Mouse (Mus musculus) yolk sac, embryonic 10.5 days (tissue): ENCODE results near the gene Mrtfa.

Experiments used
- DNase-seq: peaks from one replicate; pipeline ENCODE4 v3.0.0-alpha.2; 2017; ENCODE audit warnings: low spot score

Mrtfa gene

DNA sequence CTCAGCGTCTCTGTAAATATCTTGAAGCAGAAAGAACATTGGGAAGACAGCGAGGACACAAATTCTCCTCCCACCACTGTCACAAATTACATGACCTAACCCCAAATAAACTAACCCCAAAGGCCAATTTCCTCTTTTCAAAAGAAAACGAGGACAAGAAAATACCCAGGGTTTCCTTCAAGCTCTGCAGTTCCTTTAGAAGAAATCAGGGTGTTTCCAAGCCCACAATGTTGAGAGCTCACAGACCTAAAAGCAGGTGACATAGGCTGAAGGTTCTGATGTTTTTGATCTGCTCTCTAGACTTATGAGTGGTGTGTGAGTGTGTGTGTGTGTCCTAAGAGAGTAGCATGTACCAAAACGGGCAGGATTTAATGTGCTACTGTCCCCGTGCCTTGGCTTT lies 89.2 kb downstream of the Mrtfa start:
- DNase-seq = no peak

GRCm38 (mm10) chr15:81099269-81099668 lies 91.3 kb downstream of the Mrtfa start:
- no peak for DNase-seq

GRCm38 (mm10) chr15:81098689-81099088 lies 91.9 kb downstream of the Mrtfa start:
- DNase-seq = no peak

- DNase-seq = no peak
Measured at GRCm38 (mm10) chr15:81097896-81098295, 92.7 kb downstream of the Mrtfa start.

- DNase-seq = no peak
Measured at GRCm38 (mm10) chr15:81097456-81097855, 93.1 kb downstream of the Mrtfa start.

DNA sequence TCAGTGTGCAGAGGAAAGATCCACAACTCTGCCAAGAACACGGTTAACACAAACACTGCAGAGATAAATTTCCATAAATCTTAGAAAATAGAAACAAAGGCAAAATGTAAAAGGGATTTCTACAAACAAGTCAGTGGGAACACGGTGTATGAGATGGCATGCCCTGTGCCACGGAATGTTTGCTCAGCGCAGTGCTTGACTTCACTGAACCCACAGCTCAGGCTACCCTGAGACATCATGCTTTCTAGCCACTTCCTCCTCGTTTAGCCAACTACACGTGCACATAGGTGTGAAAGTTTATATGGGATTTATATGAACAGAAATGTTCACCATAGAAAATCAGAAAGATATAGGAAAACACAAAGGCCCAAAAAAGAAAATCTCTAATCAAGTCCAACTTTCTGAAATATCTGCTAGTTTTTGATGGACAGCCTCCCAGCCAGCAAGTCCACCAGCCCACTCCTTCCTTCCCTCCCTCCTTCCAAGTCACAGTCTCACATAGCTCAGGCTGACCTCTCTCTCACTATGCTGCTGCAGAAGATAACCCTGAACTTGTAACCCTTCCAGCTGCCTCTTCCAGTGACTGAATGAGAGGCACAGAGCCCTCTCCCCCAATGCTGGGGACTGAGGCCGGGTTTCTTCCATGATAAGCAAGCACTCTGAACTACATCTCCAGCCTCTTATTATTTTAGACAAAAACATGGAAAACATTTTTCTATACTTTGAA lies 94.1 kb downstream of the Mrtfa start:
- DNase-seq = no peak

GRCm38 (mm10) chr15:81093032-81093431 lies 97.5 kb downstream of the Mrtfa start:
- no peak for DNase-seq

- no peak for DNase-seq
Measured at GRCm38 (mm10) chr15:81091718-81092117, 98.8 kb downstream of the Mrtfa start.

- DNase-seq = no peak
Measured at GRCm38 (mm10) chr15:81087529-81087928, 103.0 kb downstream of the Mrtfa start.

DNA sequence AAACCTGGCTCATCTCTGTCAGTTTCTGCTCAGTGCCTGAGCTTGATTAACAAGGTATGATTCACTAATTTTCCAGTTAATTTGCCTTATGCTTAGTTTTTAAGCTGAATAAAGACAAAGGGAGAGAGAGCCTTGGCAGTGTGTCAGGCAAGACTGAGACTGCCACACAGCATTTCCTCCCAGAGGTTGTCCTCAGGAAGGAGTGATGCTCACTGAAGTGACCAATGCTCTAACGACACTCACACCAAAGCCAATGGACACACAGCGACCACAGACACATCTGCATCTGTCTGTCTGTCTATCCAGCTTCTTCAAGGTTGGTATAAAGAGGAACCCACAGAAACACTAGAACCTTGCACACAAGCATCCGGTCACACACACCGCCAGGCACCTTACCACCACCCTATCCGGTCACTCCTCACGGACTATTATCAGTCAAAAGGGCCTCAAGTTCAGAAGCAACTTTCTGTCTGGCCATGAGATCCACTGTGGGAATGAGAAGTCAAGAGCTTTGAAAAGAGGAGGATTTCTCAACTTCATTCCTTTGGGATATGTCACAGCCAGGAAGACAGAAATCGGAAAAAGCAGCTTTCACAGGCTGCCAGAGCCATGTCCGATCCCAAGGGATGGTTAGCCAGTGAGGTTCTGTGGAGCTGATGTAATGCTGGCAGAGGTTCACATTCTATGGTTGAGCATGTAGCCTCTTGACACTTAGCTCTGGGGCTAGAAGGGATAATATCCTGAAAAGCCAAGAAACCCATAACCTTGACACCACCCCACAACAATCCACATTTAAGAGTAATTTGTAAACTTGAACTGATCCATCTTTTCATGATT lies 103.7 kb downstream of the Mrtfa start:
- DNase-seq = no peak

DNA sequence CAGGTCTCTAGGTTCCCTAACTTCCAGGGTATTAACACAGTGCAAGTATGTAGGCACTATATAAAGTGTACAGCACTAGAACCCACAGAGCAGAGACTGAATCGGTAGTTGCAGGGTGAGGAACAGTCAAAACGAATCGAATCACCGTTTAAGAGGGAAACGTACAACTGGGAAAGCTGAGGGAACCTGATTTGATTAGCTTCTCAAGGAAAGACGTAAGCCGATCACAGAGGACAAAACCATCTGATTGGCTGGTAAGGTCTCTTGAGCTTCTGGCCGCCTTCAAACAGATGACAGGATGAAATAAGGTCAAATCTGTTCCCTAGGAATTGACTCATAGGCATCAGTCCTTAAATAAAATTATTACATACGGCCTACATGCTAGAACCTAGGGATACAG lies 106.7 kb downstream of the Mrtfa start:
- DNase-seq = no peak

- DNase-seq = no peak
Measured at GRCm38 (mm10) chr15:81083281-81083680, 107.3 kb downstream of the Mrtfa start.

GRCm38 (mm10) chr15:81081216-81081615 lies 109.3 kb downstream of the Mrtfa start:
- no peak for DNase-seq

DNA sequence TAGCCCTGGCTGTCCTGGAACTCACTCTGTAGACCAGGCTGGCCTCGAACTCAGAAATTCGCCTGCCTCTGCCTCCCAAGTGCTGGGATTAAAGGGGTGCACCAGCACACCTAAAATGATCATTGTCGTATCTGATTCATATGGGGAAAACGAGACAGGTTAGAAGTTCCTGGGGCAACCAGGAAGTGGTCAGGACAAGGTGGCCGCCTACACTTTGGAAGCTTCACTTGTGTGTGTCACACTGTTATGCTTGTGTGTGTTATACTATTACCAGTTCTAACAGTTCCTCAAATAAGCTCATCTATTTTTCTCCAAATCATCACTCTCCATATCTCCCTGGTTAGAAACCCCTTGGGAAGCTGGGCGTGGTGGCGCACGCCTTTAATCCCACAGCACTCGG lies 110.2 kb downstream of the Mrtfa start:
- DNase-seq = no peak

DNA sequence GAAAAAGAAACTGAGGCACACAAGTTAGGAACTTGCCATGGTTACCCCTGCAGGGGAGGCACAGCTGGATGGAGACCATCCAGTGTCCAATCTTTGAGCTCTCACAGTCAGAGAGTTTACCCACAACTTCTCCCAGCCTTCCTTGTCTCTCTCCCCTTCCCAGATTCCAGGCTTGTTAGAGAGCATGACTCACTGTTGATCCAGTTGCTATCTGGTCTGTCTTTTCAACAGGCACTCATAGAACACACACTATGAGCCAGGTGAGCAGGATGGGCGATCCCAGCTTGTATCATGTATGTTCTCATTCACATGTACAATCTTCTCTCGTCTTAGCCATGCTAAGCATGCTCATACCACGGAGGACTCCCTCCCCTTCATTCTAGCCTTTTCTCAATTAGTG lies 111.3 kb downstream of the Mrtfa start:
- no peak for DNase-seq

DNA sequence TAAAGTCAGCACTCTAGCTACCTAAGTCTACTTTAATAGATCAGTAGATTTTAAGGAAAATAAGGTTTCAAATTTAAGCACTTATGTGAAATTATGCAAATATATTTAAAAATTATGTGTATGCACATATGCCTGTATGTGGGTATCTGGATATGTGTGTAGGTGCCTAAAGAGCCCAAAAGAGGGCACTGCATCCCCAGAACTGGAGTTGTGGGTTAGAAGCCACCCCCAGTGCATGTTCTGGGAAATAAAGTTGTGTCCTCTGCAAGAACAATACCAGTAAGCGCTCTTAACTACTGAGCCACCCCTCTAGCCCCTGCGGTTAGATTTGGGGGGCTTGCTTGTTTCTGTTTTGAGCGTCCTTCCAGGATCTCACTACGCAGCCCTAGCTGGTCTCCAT lies 113.0 kb downstream of the Mrtfa start:
- DNase-seq = no peak

DNA sequence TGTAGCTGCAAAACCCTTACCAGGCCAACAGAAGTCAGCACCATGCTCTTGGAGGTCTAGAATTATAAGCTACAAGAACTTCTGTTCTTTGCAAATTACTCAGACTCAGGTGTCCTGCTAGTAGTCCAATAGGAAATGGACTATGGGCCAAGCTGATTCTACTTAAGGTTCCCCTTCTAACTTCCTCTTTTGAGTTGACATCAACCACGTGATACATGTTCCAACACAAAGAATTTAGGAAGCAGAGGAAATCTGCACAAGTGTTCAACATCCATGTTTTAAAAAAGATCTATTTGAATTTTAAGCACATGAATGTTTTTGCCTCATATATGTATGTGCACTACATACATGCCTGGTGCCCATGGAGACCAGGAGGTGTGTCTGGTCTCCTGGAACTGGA lies 116.0 kb downstream of the Mrtfa start:
- no peak for DNase-seq

- no peak for DNase-seq
Measured at GRCm38 (mm10) chr15:81073751-81074150, 116.8 kb downstream of the Mrtfa start.

DNA sequence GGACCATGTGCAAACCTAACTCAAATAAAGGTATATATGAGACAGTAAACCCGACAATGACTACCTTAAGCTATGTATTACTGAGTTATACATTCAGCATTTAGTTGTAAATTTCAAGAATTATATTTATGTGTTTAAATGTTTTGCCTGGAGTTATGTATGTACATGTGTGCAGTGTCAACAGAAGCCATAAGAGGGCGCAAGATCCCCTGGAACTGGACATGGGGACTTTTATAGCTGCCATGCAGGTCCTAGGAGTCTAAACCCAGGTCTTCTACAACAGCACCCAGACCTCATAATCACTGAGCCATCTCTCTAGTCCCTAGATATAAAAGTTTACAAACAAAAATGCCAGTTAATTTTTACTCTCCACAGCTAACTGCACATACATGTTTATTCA lies 117.8 kb downstream of the Mrtfa start:
- DNase-seq = no peak

DNA sequence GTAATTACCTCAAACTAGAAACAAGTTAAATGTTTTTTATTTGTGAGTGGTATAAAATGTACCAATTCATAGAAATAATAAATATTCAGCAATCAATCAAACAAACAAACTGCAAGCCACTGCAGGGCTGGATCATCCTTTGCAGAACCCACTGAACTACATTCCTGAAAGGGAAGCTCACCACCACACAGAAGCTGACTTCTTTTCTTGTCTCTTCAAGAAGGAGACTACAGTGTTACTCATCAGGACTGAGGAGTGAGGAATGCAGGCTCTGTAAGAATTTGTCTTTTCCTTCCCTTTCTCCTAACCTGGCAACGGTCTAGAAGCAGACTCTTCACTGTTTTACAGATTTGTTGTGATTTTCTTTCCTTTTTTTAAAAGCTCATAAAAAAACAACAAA lies 120.1 kb downstream of the Mrtfa start:
- no peak for DNase-seq

DNA sequence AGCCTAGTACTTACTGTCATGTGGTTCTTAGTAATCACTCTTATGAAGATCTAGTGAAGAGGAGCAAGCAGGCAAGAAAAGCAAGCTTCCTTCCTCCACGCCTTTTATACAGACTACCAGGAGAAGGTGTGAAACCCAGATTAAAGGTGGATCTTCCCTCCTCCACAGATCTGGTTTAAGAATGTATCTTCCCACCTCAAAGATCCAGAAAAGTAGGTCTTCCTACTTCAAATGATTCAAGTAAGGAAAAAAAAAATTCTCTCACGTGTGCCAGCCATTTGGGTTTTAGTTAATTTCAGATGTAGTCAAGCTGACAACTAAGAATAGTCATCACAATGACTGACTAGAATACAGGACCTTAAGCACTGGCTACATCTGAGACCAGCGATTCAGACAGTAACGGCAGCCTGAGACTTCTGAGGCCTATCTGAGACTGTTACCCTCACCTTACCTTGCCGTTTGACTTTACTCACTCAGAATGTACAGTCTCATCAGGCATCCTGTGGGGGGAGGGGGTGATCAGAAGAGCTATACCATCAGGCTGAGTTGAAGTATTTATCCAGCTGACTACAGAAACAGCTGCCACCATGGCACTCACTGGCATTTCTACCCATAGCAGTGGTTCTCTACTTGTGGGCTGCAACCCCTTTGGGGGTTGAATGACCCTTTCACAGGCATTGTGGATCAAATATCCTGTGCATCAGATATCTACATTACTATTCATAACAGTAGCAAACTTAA lies 121.7 kb downstream of the Mrtfa start:
- no peak for DNase-seq

- DNase-seq = no peak
Measured at GRCm38 (mm10) chr15:81067761-81068160, 122.8 kb downstream of the Mrtfa start.

GRCm38 (mm10) chr15:81066976-81067375 lies 123.6 kb downstream of the Mrtfa start:
- DNase-seq = no peak
